Mouse (Mus musculus) cerebellum, adult 11-12 months (tissue): ENCODE measurements around the gene Olfr477.
"Not testable (repeated sequence)": the region's sequence is repeated elsewhere in the genome, so short reads cannot be mapped to it uniquely, and the experiment has no call there.

Experiments used
- DNase-seq: peaks from one replicate; pipeline ENCODE4 v3.0.0; 2022

The Olfr477 gene

DNA sequence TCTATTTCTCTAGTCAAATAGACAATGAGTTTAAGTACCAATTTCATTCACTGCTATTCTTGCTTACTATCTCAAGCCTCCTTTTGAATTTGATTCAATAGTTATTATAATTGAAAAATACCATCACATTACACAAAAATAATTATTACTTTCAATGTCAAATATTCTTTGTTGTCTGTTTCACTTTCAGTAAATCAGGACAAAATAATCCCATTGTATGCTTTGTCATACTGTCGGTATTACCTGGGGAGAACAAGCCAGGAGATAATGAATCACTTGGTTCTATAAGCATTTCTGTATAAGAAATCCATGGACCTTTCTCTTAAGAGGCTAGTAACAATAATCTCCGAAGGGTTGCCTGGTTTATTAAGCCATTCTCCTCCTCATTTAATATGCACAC is at the start of gene Olfr477:
TSS of gene Olfr477 (plus strand) at position 301 of the 400 bp plus-strand sequence.
- DNase-seq = no peak

DNA sequence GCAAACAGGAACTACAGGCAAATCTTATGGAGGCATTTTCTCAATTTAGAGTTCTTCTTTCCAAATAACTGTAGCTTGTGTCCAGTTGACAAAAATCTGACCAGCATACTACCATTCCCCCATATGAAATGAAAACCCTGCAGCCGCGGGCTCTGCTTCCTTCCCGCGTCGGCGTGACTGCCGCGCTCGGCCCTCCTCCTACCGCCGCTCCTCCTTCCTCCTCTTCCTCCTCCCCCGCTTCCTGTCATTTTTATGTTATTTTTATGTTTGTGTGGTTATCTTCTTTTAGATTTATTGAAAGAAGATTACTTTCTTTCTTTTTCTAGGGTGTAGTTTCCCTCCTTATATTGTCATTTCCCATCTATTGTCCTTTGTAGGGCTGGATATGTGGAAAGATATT is 34.0 kb upstream of the Olfr477 start:
- not testable (repeated sequence) for DNase-seq

DNA sequence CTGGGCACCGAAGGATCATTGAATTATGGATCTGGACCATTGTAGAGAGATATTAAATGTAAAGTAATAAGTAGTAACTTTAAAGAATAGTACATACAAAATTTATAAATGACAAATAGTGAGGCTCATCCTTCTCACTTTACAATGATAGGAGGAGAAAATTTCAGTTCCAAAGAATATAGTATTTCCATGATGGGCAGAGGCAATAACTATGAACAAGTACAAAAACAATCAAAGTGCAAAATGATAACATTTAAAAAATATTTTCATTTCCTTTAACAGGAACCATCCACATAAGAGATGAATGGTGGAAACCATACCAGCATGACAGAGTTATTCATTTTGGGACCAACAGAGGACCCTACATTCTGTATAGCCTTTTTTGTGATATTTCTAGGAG is 32.1 kb upstream of the Olfr477 start, which contains the start of gene Olfr474:
TSS of gene Olfr474 (plus strand) at position 301 of the 400 bp plus-strand sequence.
- no peak for DNase-seq

DNA sequence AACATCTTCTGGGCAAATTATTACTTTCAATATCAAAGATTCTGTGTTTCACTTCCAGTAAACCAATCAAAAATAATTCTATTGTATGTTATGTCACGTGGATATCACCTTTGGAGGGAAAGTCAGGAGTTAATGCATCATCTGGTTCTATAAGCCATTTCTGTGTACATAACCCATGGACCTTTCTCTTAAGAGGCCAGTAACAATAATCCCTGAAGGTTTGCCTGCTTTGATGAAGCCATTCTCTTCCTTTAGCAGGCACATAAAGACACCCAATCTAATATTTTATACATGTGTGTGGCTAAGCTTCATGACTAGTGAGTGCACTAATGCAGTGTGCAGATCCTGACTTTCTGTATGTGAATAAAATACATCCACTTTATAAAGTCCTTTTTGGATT is 22.0 kb upstream of the Olfr477 start, which contains the start of gene Olfr476:
TSS of gene Olfr476 (plus strand) at position 301 of the 400 bp plus-strand sequence.
- no peak for DNase-seq

DNA sequence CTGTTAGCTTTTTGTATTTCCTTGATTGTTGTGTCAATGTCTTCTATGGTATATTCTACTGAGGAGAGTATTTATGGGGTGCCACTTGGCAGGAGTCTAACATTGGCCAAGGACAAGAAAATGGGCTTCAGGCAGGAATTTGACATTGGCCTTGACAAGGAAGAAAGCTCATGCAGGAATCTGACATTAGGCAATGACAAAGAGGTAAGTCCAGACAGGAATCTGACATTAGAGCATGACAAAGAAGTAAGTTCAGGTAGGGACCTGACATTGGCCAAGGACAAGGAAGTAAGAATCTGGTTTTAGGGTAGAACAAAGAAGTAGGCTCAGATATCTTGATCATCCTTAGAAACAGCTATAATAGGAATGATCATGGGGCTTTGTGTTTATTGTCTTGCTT is 27.8 kb downstream of the Olfr477 start:
- DNase-seq = not testable (repeated sequence)

DNA sequence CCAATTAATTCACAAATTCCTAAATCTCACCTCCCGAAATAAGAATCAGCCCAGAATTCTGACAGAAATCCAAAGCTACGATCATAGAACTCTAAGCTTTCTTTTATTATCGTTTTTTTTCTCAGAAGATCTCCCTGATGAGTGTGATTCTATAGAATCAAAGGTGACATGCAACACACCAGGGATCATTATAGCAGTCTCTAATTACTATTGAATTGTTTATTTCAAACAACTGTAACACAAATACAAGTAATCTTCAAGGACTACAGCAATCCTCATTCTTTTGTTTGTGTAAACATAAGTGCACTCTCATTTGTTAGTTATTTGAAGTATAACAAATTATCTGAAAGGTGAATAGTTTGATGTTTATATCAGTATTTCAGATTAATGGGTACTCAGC is 47.4 kb downstream of the Olfr477 start, which contains the start of gene Olfr478:
TSS of gene Olfr478 (minus strand) at position 101 of the 400 bp plus-strand sequence.
- no peak for DNase-seq
